13 mouse cellular contexts compared by ENCODE assay signal in genomic region chr10:12549945-12550540, GRCm38 (mm10).
DNase-seq lines count a peak whose midpoint lies in the region; ATAC-seq and TF ChIP-seq lines count a peak whose summit lies in the region.
"Had no signal": no experiment of that assay in that cellular context is flagged by ENCODE, and none has a peak within 500 bp of the region (broad histone marks: within the 10 kb centered on the region; RNA-seq: fewer than 3 reads in every experiment).

No protein-coding gene starts in this region.

- no peaks in the 10 kb centered on the region for H3K27me3 ChIP-seq in lung, postnatal 0 days (replicated peaks; ENCODE audit: insufficient read depth, low read length)
- H3K27me3 ChIP-seq: embryonic facial prominence, embryonic 15.5 days; Patski had no signal

- 0 out of 2 replicates have a peak, but pooled peaks cover 3% of the 10 kb centered on the region for H3K36me3 ChIP-seq in lung, postnatal 0 days (ENCODE audit: insufficient read depth, low read length)
- H3K36me3 ChIP-seq: embryonic facial prominence, embryonic 15.5 days; heart, embryonic 10.5 days; neural tube, embryonic 13.5 days had no signal

- DNase-seq in left cerebral cortex, postnatal 4 days, result peak; percentile 22
- DNase-seq in left cerebral cortex, postnatal 25 days (ENCODE audit: low spot score in 2 of 2), result no peak
- DNase-seq in ES-CJ7 (ENCODE audit: low read depth, low spot score), result peak; percentile 93
- peak; percentile 85 for DNase-seq in R1 (ENCODE audit: low read depth, low spot score)
- peak; percentile 19 for DNase-seq in lung, postnatal 0 days (ENCODE audit: low spot score)
- no peak for DNase-seq in layer of hippocampus, adult 8-10 months (ENCODE audit: low spot score in 2 of 2)
- no peak for DNase-seq in layer of hippocampus, adult 2 months (ENCODE audit: low spot score in 2 of 2)
- DNase-seq: cerebellum, adult 9-10 months; layer of hippocampus, adult 9-11 months had no signal

- no peaks in the 10 kb centered on the region for H3K9me3 ChIP-seq in lung, postnatal 0 days (ENCODE audit: low read length)
- H3K9me3 ChIP-seq: embryonic facial prominence, embryonic 15.5 days; heart, embryonic 10.5 days; neural tube, embryonic 13.5 days had no signal

- 13% methylated on average over 1 of the region's 1 CpGs for WGBS in lung, postnatal 0 days

- no peak for TF ChIP-seq EP300 in lung, postnatal 0 days (IDR thresholded peaks at IDR 0.05)

- no peak; the same call in 1 of the 2 replicates for ATAC-seq in lung, postnatal 0 days
- ATAC-seq: Patski had no signal

- no peak overlapping the region for H3K4me2 ChIP-seq in lung, postnatal 0 days (replicated peaks; ENCODE audit: low read depth, low read length)
- H3K4me2 ChIP-seq: embryonic facial prominence, embryonic 15.5 days; neural tube, embryonic 13.5 days had no signal

- no peak for TF ChIP-seq CTCF in lung, postnatal 0 days (IDR thresholded peaks at IDR 0.05)
- TF ChIP-seq CTCF in layer of hippocampus, adult 2 months (conservative IDR thresholded peaks at IDR 0.05), result no peak

- no peak overlapping the region for H3K9ac ChIP-seq in lung, postnatal 0 days (replicated peaks; ENCODE audit: low read depth)
- H3K9ac ChIP-seq: embryonic facial prominence, embryonic 15.5 days; neural tube, embryonic 13.5 days had no signal

- no peak overlapping the region for H3K27ac ChIP-seq in lung, postnatal 0 days (ENCODE audit: low read length)
- no peak overlapping the region for H3K27ac ChIP-seq in layer of hippocampus, adult 2 months
- H3K27ac ChIP-seq: embryonic facial prominence, embryonic 15.5 days; heart, embryonic 10.5 days; neural tube, embryonic 13.5 days had no signal

- intact Hi-C loops in left cerebral cortex, postnatal 4 days (cut with DNase I), result no loop called here
- intact Hi-C loops in left cerebral cortex, postnatal 25 days (cut with DNase I), result loop anchor here (5.0 kb wide), 1 partner anchor 83 kb away; no protein-coding TSS in a partner anchor

- peaks cover 8% of the 10 kb centered on the region; the same call in 1 of the 2 replicates for H3K4me1 ChIP-seq in lung, postnatal 0 days (ENCODE audit: insufficient read depth, low read depth, low read length)

- no peak overlapping the region for H3K4me3 ChIP-seq in lung, postnatal 0 days (ENCODE audit: low read depth, low read length)
- no peak overlapping the region for H3K4me3 ChIP-seq in layer of hippocampus, adult 2 months
- H3K4me3 ChIP-seq: embryonic facial prominence, embryonic 15.5 days; heart, embryonic 10.5 days; neural tube, embryonic 13.5 days had no signal

Comparison
In these comparisons a context has a peak if more than half of its experiments do, and no peak if none do; other contexts are left out.
1. DNase-seq: peak in left cerebral cortex, postnatal 4 days (single experiment), ES-CJ7 (single experiment), R1 (single experiment) and lung, postnatal 0 days (single experiment); none in left cerebral cortex, postnatal 25 days (0 of 2), layer of hippocampus, adult 8-10 months (0 of 2) and layer of hippocampus, adult 2 months (0 of 2).